Comparison of ENCODE assay signal across 15 mouse cellular contexts in the genomic region with DNA sequence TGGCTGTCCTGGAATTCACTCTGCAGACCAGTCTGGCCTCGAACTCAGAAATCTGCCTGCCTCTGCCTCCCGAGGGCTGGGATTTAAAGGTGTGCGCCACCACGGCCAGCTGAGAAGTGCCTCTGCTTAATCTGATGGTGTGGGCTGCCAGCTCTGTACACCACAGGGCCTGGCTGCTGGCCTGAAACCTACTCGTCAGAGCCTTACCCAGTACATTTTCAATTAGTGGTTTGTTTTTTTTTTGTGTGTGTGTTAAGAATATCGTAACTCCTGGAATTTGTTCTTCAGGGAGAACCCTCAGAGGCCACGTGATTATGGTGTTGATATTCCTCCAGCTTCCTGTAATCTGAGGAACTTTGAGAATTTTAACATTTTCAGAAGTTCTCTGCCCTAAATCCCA.
"Had no signal": no experiment of that assay in that cellular context is flagged by ENCODE, and none has a peak within 500 bp of the region (broad histone marks: within the 10 kb centered on the region; RNA-seq: fewer than 3 reads in every experiment).

No protein-coding gene starts in this region.

- H3K4me3 ChIP-seq: layer of hippocampus, adult 2 months; limb, embryonic 12.5 days; liver, embryonic 13.5 days; megakaryocyte, embryonic 14.5 days; midbrain, embryonic 15.5 days; neural tube, embryonic 12.5 days had no signal

- H3K9ac ChIP-seq: limb, embryonic 12.5 days; liver, embryonic 13.5 days; liver, postnatal 0 days; midbrain, embryonic 15.5 days; neural tube, embryonic 12.5 days had no signal

- H3K27ac ChIP-seq: layer of hippocampus, adult 2 months; limb, embryonic 12.5 days; liver, embryonic 13.5 days; macrophage; midbrain, embryonic 15.5 days; neural tube, embryonic 12.5 days had no signal

- DNase-seq: liver; liver, embryonic 13.5 days; liver, postnatal 0 days; right cerebral cortex, postnatal 4 days; spleen, adult 18-20 months; thymus, adult 18-20 months; thymus, postnatal 14 days had no signal

- H3K4me1 ChIP-seq: midbrain, embryonic 15.5 days; neural tube, embryonic 12.5 days had no signal

- H3K27me3 ChIP-seq: midbrain, embryonic 15.5 days; neural tube, embryonic 12.5 days had no signal

- ATAC-seq: intestine, postnatal 0 days; midbrain, embryonic 15.5 days had no signal

- H3K4me2 ChIP-seq: limb, embryonic 12.5 days; liver, embryonic 13.5 days; midbrain, embryonic 11.5 days; midbrain, embryonic 15.5 days; neural tube, embryonic 12.5 days had no signal

- H3K9me3 ChIP-seq: limb, embryonic 12.5 days; liver, embryonic 13.5 days; megakaryocyte, embryonic 14.5 days; midbrain, embryonic 15.5 days; neural tube, embryonic 12.5 days had no signal
